Mouse (Mus musculus): ENCODE data around the gene Sgk1. TPM values are rescaled to one million over a fixed set of nuclear protein-coding genes. Genes with fewer than 3 reads are reported as not detected.

Gene Sgk1
- polyA plus RNA-seq, 1 experiment: 80.5 TPM

DNA sequence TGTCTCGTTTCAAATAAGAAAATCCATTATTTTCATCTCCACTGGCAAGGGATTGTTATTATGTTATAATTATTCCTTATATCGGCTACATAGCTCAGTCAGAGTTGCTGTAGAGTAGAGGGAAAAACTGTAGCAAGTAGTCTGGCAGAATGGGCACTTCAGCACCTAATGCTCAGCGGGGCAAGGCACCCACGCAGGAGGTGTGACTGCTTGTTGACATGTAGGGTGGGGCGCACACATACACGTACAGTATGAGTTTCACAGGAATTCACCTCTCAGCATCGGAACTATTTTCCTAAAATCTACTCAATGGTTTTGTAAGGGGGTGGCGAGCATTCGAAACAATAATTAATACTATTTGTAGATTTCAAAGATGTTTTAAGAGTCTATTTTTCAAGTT, 28.4 kb downstream of the Sgk1 start:
- TF ChIP-seq CTCF (IDR thresholded peaks at IDR 0.05; ENCODE audit: insufficient read depth, low read length) (no peak), POLR2A (IDR thresholded peaks at IDR 0.05; ENCODE audit: borderline replicate concordance, extremely low read depth, low read depth, low read length) (no peak)
- no peak for DNase-seq
- H3K4me3 ChIP-seq (replicated peaks; ENCODE audit: extremely low read depth, low read depth, low read length): no peak overlapping the region
- H3K4me1 ChIP-seq (ENCODE audit: control insufficient read depth, insufficient read depth, low read length): peaks cover 12% of the 10 kb centered on the region
- 82% methylated on average over 9 of the region's 9 CpGs for WGBS

DNA sequence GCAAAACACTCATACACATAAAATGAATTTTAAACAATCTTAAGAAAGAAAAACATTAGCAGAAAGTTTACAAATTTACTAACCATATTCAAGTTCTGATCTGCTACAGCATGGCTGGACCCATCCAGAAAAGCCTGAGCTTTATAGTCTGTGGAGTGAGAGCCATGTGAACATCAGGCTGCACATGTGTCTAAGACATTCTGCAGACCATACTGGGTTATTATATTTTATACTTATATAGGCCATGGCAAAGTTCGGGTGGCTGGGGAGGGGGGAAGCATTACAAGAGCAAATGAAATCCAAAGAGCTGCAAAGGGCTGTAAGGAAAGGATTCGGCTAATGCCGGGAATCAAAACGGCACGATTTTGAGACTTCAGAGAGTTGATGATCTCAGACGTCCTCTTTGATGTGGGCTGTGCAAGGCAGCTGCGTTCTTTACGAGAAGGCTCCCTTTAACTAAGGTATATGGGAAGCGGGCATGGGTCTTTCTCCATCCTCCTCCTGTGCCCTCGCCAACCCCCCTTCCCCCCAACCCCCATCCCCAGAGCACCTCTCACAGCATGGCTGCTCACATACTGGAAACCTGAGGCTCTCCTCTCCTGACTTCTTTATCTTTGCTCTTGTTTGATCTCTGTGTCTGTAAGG, 29.4 kb downstream of the Sgk1 start:
- no peak for TF ChIP-seq POLR2A (IDR thresholded peaks at IDR 0.05; ENCODE audit: borderline replicate concordance, extremely low read depth, low read depth, low read length)
- no peak for TF ChIP-seq CTCF (IDR thresholded peaks at IDR 0.05; ENCODE audit: insufficient read depth, low read length)
- H3K4me1 ChIP-seq (ENCODE audit: control insufficient read depth, insufficient read depth, low read length): peaks cover 12% of the 10 kb centered on the region
- DNase-seq: no peak
- WGBS: 73% methylated on average over 10 of the region's 10 CpGs
- no peak overlapping the region for H3K4me3 ChIP-seq (replicated peaks; ENCODE audit: extremely low read depth, low read depth, low read length)

DNA sequence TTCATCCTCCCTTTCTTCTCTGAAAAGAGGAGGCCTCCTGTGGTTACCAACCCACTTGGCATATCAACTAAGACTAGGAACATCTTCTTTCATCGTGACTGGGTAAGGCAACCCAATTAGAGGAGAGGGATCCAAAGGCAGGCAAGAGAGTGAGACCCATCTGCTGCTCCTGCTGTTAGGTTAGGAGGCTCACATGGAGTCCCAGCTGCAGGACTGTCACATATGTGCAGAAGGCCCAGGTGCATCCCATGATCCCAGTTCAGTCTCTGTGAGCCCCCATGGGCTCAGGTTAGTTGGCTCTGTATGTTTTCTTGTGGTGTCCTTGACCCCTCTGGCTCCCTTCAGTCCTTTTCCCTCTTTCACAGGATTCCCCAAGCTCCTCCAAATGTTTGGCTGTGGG, 32.8 kb downstream of the Sgk1 start:
- no peaks in the 10 kb centered on the region for H3K4me1 ChIP-seq (ENCODE audit: control insufficient read depth, insufficient read depth, low read length)
- WGBS: 35% methylated on average over 1 of the region's 1 CpGs
- no peak for DNase-seq
- H3K4me3 ChIP-seq (replicated peaks; ENCODE audit: extremely low read depth, low read depth, low read length): no peak overlapping the region
- TF ChIP-seq POLR2A (IDR thresholded peaks at IDR 0.05; ENCODE audit: borderline replicate concordance, extremely low read depth, low read depth, low read length) (no peak), CTCF (IDR thresholded peaks at IDR 0.05; ENCODE audit: insufficient read depth, low read length) (no peak)

DNA sequence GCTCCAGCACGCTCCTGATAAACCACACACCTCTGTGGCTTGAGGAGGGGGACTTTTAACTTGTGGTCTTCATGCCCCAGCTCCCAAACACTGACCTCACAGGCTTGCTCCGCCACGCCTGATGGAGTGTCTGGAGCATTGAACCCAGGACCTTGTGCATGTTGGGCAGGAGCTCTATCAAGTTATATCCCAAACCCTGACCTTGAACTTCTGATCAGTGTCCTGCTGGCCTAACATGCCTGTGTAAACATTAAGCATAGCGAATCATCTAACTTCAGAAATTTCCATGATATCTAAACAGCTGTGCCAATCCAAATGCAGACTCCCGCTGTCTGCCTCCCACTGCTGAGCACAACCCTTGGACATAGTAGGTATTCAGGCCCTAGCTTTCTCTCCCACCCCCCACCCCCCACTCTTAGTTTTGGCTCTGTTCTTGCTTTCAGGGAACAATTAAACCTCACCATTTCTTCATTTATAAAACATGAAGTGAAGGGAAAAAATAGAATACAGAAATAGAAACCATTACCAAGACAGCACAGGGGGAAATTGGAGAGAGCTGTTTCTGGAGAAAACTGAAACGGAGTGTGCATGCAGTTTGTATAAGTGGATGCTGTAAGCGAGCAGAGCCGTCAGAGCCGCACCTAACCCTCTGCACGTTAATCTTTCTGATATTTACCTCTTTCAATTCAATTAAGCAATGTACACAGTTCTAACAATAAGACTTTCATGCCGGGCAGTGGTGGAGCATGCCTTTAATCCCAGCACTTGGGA, 34.5 kb downstream of the Sgk1 start:
- no peak for TF ChIP-seq CTCF (IDR thresholded peaks at IDR 0.05; ENCODE audit: insufficient read depth, low read length)
- no peak for TF ChIP-seq POLR2A (IDR thresholded peaks at IDR 0.05; ENCODE audit: borderline replicate concordance, extremely low read depth, low read depth, low read length)
- Histone ChIP-seq H3K4me3 (replicated peaks; ENCODE audit: extremely low read depth, low read depth, low read length) (no peak overlapping the region), H3K4me1 (ENCODE audit: control insufficient read depth, insufficient read depth, low read length) (no peaks in the 10 kb centered on the region)
- no peak for DNase-seq
- 86% methylated on average over 11 of the region's 11 CpGs for WGBS

DNA sequence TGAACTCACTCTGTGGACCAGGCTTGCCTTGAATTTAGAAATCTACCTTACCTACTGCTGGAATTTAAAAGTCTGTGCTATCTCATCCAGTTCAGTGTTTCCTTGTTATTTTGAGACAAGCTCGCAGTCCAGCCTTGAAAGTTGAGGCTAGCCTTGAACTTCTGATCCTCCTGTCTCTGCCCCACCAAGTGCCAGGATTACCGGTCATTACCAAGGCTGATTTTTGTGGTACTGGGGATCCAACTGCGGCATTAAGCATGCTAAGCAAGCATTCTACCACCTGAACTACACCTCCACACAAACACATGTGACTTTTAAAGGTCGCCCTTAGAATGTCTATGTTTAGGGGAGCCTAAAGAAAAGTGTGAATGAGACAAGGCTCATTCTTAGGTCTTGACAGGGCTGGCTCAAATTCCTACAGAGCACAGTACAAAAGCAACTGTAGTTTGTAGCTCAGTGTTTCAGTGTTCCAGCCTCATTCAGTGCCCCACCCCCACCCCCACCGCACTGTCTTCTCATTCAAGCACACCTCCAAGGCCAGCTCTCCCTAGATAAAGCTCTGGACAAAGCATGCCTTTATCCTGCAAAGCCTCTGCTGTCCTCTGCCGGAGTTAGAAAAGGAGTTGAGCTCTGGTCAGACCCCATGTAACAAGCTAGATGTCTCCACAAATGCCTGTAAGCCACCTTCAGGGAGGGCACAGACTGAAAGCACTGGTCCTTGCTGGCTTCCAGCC, 36.2 kb downstream of the Sgk1 start:
- no peaks in the 10 kb centered on the region for H3K4me1 ChIP-seq (ENCODE audit: control insufficient read depth, insufficient read depth, low read length)
- 84% methylated on average over 6 of the region's 6 CpGs for WGBS
- no peak for DNase-seq
- no peak for TF ChIP-seq CTCF (IDR thresholded peaks at IDR 0.05; ENCODE audit: insufficient read depth, low read length)
- TF ChIP-seq POLR2A (IDR thresholded peaks at IDR 0.05; ENCODE audit: borderline replicate concordance, extremely low read depth, low read depth, low read length): no peak
- no peak overlapping the region for H3K4me3 ChIP-seq (replicated peaks; ENCODE audit: extremely low read depth, low read depth, low read length)

DNA sequence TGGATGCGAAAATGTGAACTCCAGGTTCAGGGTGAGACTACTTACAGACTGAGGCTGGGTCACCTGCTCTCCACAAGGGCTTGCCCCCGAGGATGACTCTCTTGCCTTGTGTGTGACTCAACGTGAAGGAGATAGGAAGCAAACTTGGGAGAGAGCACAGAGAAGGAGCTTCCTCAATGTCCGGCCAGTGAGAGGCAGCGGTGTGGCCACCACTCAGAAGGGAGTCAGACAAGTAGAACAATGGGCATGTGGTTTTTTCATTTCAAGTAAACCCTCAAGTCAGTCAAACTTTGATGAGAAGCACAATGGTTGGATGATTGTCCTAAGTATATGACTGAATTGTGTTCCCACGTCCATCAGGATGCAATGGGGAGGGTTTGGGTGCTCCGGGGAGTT, 36.8 kb downstream of the Sgk1 start:
- no peak for DNase-seq
- H3K4me3 ChIP-seq (replicated peaks; ENCODE audit: extremely low read depth, low read depth, low read length): no peak overlapping the region

DNA sequence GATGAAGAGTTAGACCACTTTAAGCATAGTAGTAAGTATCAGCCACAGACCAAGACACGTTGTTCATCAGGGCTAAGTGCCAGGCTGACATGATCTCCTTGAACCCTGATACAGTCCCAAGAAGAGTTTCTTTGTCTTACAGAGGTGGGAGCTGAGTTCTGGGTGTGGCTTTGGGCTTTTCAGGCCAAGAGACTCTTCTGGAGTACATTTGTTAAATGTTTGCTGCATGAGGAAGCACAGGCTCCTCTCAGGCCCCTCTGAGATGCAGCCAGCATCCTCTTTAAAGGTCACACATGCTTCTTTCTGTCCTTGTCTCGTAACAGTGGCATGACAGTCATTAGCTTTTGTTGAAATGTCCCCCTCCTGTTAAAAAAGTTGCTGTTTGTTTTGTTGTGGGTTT, 38.6 kb downstream of the Sgk1 start:
- no peak overlapping the region for H3K4me3 ChIP-seq (replicated peaks; ENCODE audit: extremely low read depth, low read depth, low read length)
- 51% methylated on average over 2 of the region's 2 CpGs for WGBS
- no peaks in the 10 kb centered on the region for H3K4me1 ChIP-seq (ENCODE audit: control insufficient read depth, insufficient read depth, low read length)
- TF ChIP-seq POLR2A (IDR thresholded peaks at IDR 0.05; ENCODE audit: borderline replicate concordance, extremely low read depth, low read depth, low read length) (no peak), CTCF (IDR thresholded peaks at IDR 0.05; ENCODE audit: insufficient read depth, low read length) (no peak)
- no peak for DNase-seq

More for the DNA sequence above, 36.8 kb downstream of the Sgk1 start:
- H3K4me1 ChIP-seq (ENCODE audit: control insufficient read depth, insufficient read depth, low read length): no peaks in the 10 kb centered on the region
- TF ChIP-seq POLR2A (IDR thresholded peaks at IDR 0.05; ENCODE audit: borderline replicate concordance, extremely low read depth, low read depth, low read length) (no peak), CTCF (IDR thresholded peaks at IDR 0.05; ENCODE audit: insufficient read depth, low read length) (no peak)
- whole genome bisulfite sequencing: 76% methylated on average over 7 of the region's 7 CpGs

DNA sequence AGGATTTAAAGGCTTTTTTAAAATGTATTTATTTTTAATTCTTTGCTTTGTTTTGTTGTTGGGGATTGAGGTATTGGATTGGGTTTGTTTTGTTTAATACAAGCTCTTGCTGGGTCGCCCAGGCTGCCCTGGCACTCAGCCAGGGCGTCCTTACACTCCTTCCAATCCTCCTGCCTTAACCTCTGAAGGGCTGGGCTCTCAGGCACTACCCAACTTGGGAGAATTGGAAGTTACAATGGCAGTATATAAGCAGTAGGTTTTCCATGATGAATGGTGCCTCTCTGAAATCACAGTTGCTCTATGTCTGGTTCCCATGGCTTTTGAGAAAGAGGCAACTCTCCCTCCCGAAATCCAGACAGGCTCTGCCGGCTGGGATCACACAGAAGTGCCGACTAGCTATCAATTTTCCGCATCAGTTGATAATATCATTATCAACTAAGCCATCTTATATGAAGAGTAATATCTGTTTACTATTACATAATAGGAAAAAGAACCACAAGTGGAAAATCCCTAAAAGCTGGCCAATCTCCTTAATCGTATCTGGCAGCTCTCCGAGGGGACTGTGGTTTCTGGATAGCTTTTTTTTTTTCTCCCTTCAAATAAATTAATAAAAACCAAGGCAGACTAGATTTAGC, 40.8 kb downstream of the Sgk1 start:
- DNase-seq: no peak
- no peak for TF ChIP-seq POLR2A (IDR thresholded peaks at IDR 0.05; ENCODE audit: borderline replicate concordance, extremely low read depth, low read depth, low read length)
- WGBS: 44% methylated on average over 8 of the region's 8 CpGs
- H3K4me1 ChIP-seq (ENCODE audit: control insufficient read depth, insufficient read depth, low read length): no peaks in the 10 kb centered on the region
- H3K4me3 ChIP-seq (replicated peaks; ENCODE audit: extremely low read depth, low read depth, low read length): no peak overlapping the region

DNA sequence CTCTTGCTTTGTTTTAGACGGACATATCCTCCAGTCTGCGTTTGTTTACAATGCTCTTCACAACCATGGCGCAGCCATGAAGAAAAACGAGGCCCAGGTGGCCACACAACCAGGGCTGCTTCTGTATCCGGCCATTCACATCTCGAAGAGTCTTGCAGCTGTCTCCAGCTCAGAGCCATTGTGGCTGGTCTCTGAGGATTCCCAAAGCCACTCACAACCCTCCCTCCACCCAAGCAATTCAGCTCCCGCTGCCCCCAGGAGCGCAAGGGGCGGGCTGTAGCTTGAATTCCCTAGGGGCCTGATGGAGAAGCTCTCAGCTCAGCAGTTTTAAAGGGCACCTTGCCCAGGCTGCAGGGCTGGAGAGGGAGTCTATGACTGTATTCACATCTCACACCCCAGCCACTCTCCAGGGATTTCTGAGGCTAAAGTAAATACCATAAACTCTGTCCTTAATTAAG, 41.5 kb downstream of the Sgk1 start:
- Histone ChIP-seq H3K4me3 (replicated peaks; ENCODE audit: extremely low read depth, low read depth, low read length) (no peak overlapping the region), H3K4me1 (ENCODE audit: control insufficient read depth, insufficient read depth, low read length) (no peaks in the 10 kb centered on the region)
- TF ChIP-seq POLR2A (IDR thresholded peaks at IDR 0.05; ENCODE audit: borderline replicate concordance, extremely low read depth, low read depth, low read length) (no peak), CTCF (IDR thresholded peaks at IDR 0.05; ENCODE audit: insufficient read depth, low read length) (no peak)
- 42% methylated on average over 9 of the region's 9 CpGs for WGBS
- DNase-seq: no peak

All from lung, adult 2 months (tissue).